Mouse (Mus musculus) spleen, adult 12 weeks (tissue): ENCODE measurements around the gene Tenm3.

ENCODE experiments used
- DNase-seq: peaks from one replicate; pipeline ENCODE4 v3.0.0; 2022; ENCODE audit warnings: low spot score

Tenm3 gene

DNA sequence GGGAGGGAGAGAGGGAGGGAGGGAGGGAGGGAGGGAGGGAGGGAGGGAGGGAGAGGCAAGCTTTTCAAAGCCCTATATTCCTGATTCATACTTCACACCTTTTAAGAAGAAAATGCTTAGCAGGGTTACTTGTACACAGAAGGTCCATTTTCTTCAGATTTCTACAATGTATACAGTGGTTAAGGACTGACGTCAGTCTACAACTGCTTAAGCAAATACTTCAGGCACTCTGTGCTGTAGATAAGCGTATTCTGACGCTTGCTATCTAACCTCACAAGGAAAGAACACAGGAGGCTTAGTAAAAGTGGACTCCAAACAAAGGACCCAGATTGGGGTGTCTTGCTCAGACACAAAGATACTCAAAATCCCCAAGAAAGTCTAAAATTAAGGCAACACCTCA is 34.6 kb downstream of the Tenm3 start:
- no peak for DNase-seq

- DNase-seq = no peak
Observed at GRCm38 (mm10) chr8:48803070-48803469, 40.7 kb downstream of the Tenm3 start.

GRCm38 (mm10) chr8:48802231-48802630 is 41.5 kb downstream of the Tenm3 start:
- DNase-seq = no peak

GRCm38 (mm10) chr8:48797955-48798359 is 45.8 kb downstream of the Tenm3 start:
- DNase-seq = no peak

DNA sequence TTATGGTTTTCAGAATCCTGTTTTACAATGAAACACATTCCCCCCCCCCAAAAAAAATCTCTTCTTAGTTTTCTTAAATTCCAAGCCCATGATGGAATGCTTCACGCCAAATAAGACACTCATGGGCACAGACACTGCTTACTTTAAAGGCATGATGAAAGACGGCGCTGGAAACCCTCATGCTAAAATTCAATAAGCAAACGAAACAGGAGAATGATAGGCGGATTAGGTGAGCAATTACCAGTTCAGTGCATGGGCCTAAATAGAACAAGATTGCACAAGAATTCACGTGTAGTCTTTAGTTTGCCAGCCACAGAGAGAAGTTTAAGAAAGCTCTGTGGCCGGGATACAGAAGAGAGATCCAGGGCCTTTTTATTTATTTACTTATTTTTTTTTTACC is 49.5 kb downstream of the Tenm3 start:
- no peak for DNase-seq

GRCm38 (mm10) chr8:48793729-48794128 is 50.0 kb downstream of the Tenm3 start:
- no peak for DNase-seq

DNA sequence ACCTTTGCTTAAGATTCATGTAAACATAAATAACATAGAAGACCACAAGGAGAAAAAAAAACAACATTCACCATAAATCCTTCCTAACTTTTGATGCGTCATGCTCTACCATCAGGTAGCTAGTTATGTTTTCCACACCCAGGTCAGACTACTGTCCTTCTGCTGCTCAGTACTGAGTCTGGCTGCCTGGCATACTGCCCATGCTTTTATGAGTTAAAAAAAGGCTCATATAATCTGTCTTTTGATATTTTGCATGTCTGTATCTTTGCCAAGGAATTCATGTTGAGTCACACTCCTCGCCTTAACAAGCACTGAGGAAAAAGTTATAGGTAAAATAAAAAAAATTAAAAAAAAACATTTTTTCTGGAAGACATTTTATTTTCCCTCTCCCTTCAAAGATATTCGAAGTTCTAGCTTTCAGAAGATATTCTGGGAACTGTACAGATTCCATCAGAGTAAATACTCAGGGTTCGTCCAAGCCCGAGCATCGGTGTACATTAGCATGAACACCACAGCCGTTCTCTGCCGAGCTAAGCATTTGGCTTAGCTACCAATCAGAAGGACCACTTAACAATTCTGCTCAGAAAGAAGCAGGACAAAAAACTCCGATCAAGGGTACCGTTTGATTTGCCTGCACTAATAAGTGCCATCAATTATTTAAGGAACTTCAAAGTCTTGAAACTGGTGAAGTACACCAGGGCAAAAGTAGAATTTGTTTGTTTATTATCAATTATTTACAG is 51.0 kb downstream of the Tenm3 start:
- no peak for DNase-seq

- DNase-seq = no peak
Observed at GRCm38 (mm10) chr8:48783308-48783707, 60.4 kb downstream of the Tenm3 start.

GRCm38 (mm10) chr8:48780628-48781027 is 63.1 kb downstream of the Tenm3 start:
- no peak for DNase-seq

DNA sequence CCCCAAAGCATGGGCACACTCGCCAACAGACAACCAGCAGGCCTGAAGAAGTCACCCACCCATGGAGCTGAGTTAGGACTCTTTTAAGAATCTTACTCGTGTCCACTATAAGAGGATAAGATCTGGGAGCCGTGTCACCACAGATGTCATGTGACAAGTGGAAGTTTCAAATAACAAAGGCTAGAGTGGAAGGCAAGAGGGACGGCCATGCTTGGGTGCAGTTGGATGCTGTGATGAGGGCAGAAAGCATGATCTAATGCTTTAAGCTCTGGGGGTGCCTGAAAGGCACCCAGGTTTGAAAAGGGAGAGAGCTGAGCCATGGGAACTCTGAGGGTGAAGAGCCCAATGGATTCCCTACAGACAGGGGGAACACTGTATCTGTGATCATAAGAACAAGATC is 64.6 kb downstream of the Tenm3 start:
- DNase-seq = no peak

DNA sequence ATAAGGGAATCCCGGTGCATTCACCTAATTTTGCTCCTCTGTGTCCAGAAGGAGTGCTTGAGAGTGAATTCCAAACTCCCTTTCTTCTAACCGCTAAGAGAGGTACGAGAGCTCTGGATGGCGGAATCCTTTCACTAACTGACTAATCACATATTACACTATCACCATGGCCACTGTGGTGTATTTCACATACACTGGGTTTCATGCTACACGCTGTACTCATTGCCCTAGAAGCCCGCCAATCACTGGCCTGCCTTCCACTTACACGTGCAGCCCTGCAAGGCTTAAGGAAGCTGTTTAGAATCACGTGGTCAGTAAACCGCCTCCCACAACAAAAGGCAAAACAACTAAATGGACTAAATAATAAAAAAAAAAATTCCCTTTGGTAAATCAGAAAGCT is 67.7 kb downstream of the Tenm3 start:
- DNase-seq = no peak

GRCm38 (mm10) chr8:48775531-48776037 is 68.2 kb downstream of the Tenm3 start:
- DNase-seq = no peak

DNA sequence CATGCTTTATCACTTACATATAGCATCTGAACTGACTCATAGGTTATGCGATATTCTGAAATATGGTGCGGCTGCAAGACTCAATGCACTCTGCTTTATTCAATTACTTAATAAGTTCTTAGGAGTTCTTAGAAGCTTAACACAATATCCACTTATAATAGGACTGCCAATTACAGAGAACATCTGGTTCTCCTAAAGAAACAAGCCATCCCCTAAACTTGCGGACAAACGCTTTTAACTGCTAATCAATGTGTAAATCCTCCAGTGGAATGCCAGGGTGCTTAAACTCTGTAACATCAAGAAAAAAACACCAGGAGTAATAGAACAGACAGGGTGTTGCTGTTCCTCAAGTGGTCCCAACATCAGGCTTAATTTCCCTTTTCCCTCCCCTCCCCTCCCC is 68.9 kb downstream of the Tenm3 start:
- DNase-seq = no peak

GRCm38 (mm10) chr8:48766545-48767234 is 77.1 kb downstream of the Tenm3 start:
- DNase-seq = no peak

- no peak for DNase-seq
Observed at GRCm38 (mm10) chr8:48765212-48765611, 78.5 kb downstream of the Tenm3 start.

DNA sequence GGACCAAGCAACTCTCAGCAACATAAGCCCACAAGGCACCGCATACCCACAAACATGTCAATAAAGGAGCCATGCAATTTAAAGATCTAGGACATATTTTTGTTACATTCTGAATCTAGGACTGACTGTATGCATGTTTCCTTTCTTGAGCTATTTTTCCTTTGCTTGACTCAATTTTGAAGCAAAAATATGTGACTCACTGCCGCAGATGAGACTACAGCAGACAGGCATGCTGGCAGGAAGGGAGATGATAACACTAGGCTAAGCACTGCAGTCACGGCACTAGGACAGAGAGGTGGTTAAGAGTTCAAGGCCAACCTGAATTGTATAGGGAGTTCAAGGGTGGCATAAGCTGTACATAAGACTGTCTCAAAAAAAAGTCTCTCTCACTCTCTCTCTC is 79.7 kb downstream of the Tenm3 start:
- DNase-seq = no peak

GRCm38 (mm10) chr8:48756874-48757273 is 86.9 kb downstream of the Tenm3 start:
- DNase-seq = no peak

DNA sequence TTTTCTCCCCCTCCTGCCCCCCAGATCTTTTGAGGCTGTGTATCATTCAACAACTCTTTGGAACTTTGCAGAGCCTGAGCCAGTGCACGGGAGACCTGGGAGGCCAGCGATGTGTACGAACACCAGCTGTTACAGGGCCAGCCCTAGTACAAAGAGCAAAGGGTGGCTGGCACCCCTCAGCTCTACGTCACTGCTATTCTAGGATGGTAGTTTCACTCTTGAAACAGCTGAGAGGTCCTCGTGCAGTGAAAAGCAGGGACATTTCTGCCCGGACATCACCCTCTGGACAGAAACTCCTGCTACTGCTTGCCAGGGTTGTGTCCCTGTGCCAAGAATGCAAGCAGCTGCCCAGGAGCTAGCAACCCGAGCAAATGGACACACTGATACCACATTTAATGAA is 88.3 kb downstream of the Tenm3 start:
- DNase-seq = no peak

DNA sequence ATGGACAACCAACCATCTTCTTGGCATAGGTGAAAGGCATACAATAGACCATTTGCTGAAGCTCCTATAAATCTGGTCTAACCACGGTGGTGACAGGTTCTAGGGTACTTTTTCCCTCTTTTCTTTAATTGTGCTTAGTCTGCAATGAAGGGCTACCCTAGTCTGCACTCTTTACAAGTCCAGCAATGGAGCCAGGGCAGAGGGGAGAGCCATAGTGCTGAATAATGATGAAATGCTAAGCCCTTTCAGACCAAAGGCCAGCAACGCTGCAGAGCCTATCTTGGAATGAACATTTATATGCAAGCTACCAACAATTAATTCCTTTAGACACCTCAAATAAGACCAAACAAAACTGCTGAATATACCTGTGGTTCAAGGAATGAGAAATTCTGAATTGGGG is 88.8 kb downstream of the Tenm3 start:
- no peak for DNase-seq

- no peak for DNase-seq
Observed at GRCm38 (mm10) chr8:48751965-48752364, 91.8 kb downstream of the Tenm3 start.

GRCm38 (mm10) chr8:48748503-48749059 is 95.2 kb downstream of the Tenm3 start:
- no peak for DNase-seq

GRCm38 (mm10) chr8:48743912-48744311 is 99.8 kb downstream of the Tenm3 start:
- no peak for DNase-seq

DNA sequence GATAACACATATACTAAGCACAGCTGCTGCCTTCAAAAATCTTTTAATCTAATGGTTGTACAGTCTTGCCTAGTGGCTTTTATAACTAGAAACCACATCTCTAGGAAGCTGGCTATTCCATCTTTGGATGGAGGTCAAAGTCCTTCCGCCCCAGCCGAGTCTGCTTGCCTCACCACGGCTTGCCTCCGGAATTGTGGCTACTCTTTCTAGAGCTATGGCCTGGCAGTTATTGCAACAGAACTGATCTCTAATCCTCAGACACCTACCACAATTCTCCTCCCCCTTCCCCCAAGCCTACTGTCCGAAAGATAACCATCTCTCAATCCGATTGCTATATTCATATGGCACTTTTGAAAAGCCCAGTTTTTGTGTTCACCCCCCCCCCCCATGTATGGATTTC is 101.0 kb downstream of the Tenm3 start:
- DNase-seq = no peak
